Mouse (Mus musculus) Patski (cell line): Measurements from ENCODE around the gene Polrmt. TPM values are rescaled to one million over a fixed set of nuclear protein-coding genes. Genes with fewer than 3 reads are reported as not detected.
A peak's percentile ranks its signal among the peaks of the same experiment; 100 is the strongest.

Source experiments
- ATAC-seq: fragments of 100-300 bp; one replicate; pipeline ENCODE4 v1.8.0; 2021
- CTCF ChIA-PET: fragments of 350-600 bp; sonication (Branson Sonifier 250); formaldehyde crosslinking; loops from one replicate; lab custom pipeline; 2022; ENCODE audit warnings: inconsistent platforms; lab: Charles Lee
- POLR2A ChIA-PET: fragments of 350-600 bp; sonication (Branson Sonifier 250); formaldehyde crosslinking; loops from one replicate; lab custom pipeline; 2022; ENCODE audit warnings: antibody characterized with exemption, inconsistent platforms; lab: Charles Lee
- DNase-seq: peaks from one replicate; pipeline ENCODE4 v3.0.0-alpha.2; 2011; ENCODE audit warnings: low read depth, low spot score
- H3K27me3 ChIP-seq: fragments of 371-371 bp; one replicate; pipeline ENCODE4 v1.5.1; 2021
- CTCF ChIP-seq: fragments of 100-300 bp; IDR thresholded peaks from one replicate; pipeline ENCODE4 v1.5.1; 2021
- in situ Hi-C: fragments of 300-500 bp; cut with MboI; formaldehyde crosslinking; loops from 3 replicates; pipeline ENCODE4 v1.11.1; 2018; ENCODE audit warnings: low pct_unique_long_range_greater_than_20kb, mixed read lengths
- polyA plus RNA-seq: library from polyadenylated mRNA; unstranded; gene quantifications from one replicate; pipeline ENCODE4 v1.2.3, GENCODE M21; 2021

Polrmt gene
- polyA plus RNA-seq, 1 experiment from 2014 or later, result 44.6 TPM

DNA sequence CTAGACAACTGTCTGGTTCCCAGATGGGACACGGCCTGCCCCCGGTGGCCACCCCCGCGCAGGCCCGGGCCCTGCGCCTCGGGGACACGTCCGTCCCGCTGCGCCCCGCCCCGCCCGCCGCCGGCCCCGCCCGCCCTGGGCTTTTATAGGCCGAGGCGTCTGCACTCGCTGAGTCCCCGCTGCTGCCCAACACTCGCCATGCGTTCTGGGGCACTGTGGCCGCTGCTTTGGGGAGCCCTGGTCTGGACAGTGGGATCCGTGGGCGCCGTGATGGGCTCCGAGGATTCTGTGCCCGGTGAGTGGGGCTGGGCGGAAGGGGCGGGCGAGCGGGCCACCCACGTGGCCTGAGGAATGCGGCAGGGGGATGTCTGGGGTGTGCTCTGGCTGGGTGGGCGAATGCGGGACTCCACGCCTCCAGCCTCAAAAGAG, 30.7 kb upstream of the Polrmt start, which contains the start of gene Fstl3:
Fstl3 (plus strand) TSS at position 170 of the 429 bp plus-strand sequence.
- H3K27me3 ChIP-seq, result no peaks in the 10 kb centered on the region
- ChIA-PET POLR2A (no interaction called here), CTCF (interaction anchor here (1.5 kb wide), 1 partner anchor 8 kb away, joined by 9 read pairs; no protein-coding TSS in a partner anchor)
- DNase-seq, result no peak
- ATAC-seq, result no peak
- in situ Hi-C loops, result no loop called here
- TF ChIP-seq CTCF, result no peak

- CTCF ChIA-PET, result no interaction called here
- DNase-seq (no peak), ATAC-seq (no peak)
- no peaks in the 10 kb centered on the region for H3K27me3 ChIP-seq
- POLR2A ChIA-PET, result no interaction called here
- TF ChIP-seq CTCF, result no peak
- in situ Hi-C loops, result no loop called here
Measured at GRCm38 (mm10) chr10:79774486-79775279, 28.3 kb upstream of the Polrmt start.

GRCm38 (mm10) chr10:79773208-79773607, 26.8 kb upstream of the Polrmt start:
- no peak for DNase-seq
- no peak for TF ChIP-seq CTCF
- CTCF ChIA-PET, result interaction anchor here (1.4 kb wide), 1 partner anchor 15 kb away, joined by 4 read pairs; no protein-coding TSS in a partner anchor
- POLR2A ChIA-PET, result no interaction called here
- in situ Hi-C loops, result no loop called here
- H3K27me3 ChIP-seq, result no peaks in the 10 kb centered on the region
- ATAC-seq, result no peak

DNA sequence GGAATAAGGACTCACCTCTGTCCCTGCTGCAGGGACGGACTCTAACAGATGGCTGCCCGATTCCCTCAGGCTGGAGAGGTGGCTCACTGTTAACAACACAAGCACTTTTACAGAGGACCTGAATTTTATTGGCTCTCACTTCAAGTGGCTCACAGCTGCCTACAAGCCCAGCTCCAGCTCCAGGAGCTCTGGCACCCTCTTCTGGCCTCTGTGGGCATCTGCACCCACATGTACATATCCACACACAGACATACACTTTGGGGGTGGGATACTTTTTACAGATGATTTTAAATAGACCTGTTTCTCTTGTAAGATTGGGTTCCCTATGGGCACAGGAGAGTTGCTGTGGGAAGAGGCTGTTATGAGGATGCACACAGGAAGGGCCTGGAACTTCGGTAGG, 25.9 kb upstream of the Polrmt start:
- ATAC-seq, result no peak
- in situ Hi-C loops, result no loop called here
- ChIA-PET CTCF (no interaction called here), POLR2A (no interaction called here)
- H3K27me3 ChIP-seq, result no peaks in the 10 kb centered on the region
- no peak for TF ChIP-seq CTCF
- DNase-seq, result no peak

- DNase-seq (no peak), ATAC-seq (no peak)
- ChIA-PET CTCF (interaction anchor here (0.8 to 2.7 kb wide), 13 partner anchors 9 to 156 kb away, joined by 3 to 21 read pairs (median 4); partner anchors contain the start of gene Palm), POLR2A (interaction anchor here (2.3 kb wide), 1 partner anchor 9 kb away, joined by 8 read pairs; no protein-coding TSS in a partner anchor)
- no peak for TF ChIP-seq CTCF
- in situ Hi-C loops, result no loop called here
- no peaks in the 10 kb centered on the region for H3K27me3 ChIP-seq
Measured at GRCm38 (mm10) chr10:79769329-79769728, 22.9 kb upstream of the Polrmt start.

DNA sequence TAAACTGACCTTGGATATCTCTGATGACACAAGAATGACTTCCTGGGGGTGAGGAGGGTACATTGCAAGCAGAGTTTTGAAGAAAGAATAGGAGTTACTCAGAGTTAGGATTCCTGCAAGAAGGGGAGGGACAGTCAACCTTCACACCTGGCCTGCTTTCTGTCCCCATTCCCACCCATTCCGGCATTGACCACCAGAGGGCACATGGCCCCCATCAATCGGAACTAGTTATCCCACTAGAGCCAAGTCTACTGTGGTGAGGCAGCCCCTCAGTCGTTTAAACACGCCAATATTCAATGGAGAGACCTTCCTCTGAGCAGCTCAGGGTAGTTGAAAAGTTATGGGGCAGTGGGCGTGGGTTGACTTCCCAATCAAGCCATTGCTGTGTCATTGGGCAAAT, 22.0 kb upstream of the Polrmt start:
- in situ Hi-C loops, result no loop called here
- TF ChIP-seq CTCF, result no peak
- no peaks in the 10 kb centered on the region for H3K27me3 ChIP-seq
- ATAC-seq (no peak), DNase-seq (no peak)
- ChIA-PET CTCF (interaction anchor here (0.9 to 2.7 kb wide), 12 partner anchors 10 to 157 kb away, joined by 3 to 21 read pairs (median 4); partner anchors contain the start of gene Palm), POLR2A (interaction anchor here (2.3 kb wide), 1 partner anchor 10 kb away, joined by 8 read pairs; no protein-coding TSS in a partner anchor)

GRCm38 (mm10) chr10:79767372-79768244, 21.2 kb upstream of the Polrmt start:
- peak; percentile 56 for ATAC-seq
- peak; percentile 76 for DNase-seq
- no peaks in the 10 kb centered on the region for H3K27me3 ChIP-seq
- CTCF ChIA-PET, result interaction anchor here (1.3 to 2.7 kb wide), 6 partner anchors 12 to 158 kb away, joined by 3 to 21 read pairs (median 6); no protein-coding TSS in a partner anchor
- in situ Hi-C loops, result no loop called here
- TF ChIP-seq CTCF, result no peak
- POLR2A ChIA-PET, result interaction anchor here (0.6 to 2.3 kb wide), 2 partner anchors 11 to 22 kb away, joined by 3 to 8 read pairs; no protein-coding TSS in a partner anchor

DNA sequence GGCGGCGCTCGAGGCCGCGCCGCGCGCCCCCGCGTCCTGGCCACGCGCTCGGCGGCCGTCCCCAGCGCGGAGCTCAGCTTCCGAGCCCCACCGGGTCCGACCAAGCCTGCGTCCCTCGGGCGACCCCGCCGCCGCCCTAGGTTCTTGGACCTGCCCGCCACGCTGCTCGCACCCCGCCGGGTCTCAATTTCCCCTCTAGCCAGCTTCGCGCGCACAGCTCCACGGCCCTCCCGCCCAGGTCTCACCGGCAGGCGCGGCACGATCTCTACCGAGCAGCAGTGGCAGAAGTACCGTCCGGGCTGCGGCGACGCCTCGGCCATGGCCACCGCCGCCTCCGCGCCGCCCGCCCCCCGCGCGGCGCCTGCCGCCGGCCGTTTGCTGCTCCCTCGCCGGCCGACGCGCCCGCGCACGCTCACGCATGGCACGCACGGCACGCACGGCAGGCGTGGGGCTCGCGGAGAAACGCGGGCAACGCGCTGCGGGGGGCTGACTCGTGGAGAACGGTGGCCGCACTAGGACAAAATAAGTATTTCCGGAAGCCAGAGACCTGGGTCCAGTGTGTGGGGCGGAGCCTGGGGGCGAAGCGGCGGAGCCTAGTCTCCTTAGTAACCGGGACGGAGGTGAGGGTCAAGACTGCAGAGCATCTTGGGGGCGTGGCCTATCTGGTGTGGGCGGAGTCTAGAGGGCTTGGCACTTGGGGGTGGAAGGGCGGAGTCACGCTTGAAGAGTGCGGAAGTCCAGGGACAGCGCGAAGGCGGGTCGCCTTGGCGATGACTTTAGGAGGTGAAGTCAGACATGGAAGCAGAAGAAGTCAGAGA, 20.3 kb upstream of the Polrmt start, which contains the start of gene Rnf126:
Rnf126 (minus strand) TSS at position 445 of the 818 bp plus-strand sequence.
- TF ChIP-seq CTCF, result no peak
- POLR2A ChIA-PET, result interaction anchor here (0.7 to 2.3 kb wide), 3 partner anchors 10 to 63 kb away, joined by 3 to 8 read pairs (median 3); no protein-coding TSS in a partner anchor
- peak; percentile 96 for DNase-seq
- CTCF ChIA-PET, result interaction anchor here (1.0 kb wide), 1 partner anchor 14 kb away, joined by 4 read pairs; no protein-coding TSS in a partner anchor
- peak; percentile 83 for ATAC-seq
- in situ Hi-C loops, result no loop called here
- no peaks in the 10 kb centered on the region for H3K27me3 ChIP-seq

- no peak for TF ChIP-seq CTCF
- DNase-seq (no peak), ATAC-seq (no peak)
- in situ Hi-C loops, result no loop called here
- H3K27me3 ChIP-seq, result no peaks in the 10 kb centered on the region
- ChIA-PET CTCF (interaction anchor here (1.0 kb wide), 1 partner anchor 14 kb away, joined by 4 read pairs; no protein-coding TSS in a partner anchor), POLR2A (interaction anchor here (0.7 to 1.1 kb wide), 2 partner anchors 10 to 62 kb away, joined by 3 read pairs; no protein-coding TSS in a partner anchor)
Measured at GRCm38 (mm10) chr10:79766001-79766507, 19.7 kb upstream of the Polrmt start.
